Mouse (Mus musculus) heart, postnatal 10 days (tissue): ENCODE measurements at regions not wholly inside any gene's neighbourhood (a gene's known extent, or its start where the extent isn't known, plus 50 kb on each side); places are given as distances from the start of the nearest gene placed in this dataset.

Experiments used
- DNase-seq, 2 experiments: peaks; one replicate each; pipeline ENCODE4 v3.0.0; 2021
- intact Hi-C: fragments of 180-260 bp; cut with DNase I; formaldehyde crosslinking; loops from one replicate; pipeline ENCODE4 v1.15.1; 2025

- DNase-seq = no peak
- intact Hi-C loops = no loop called here
Observed at GRCm38 (mm10) chr9:116335561-116336478, 160.7 kb upstream of the Tgfbr2 start.

GRCm38 (mm10) chr9:116333956-116334463 lies 158.8 kb upstream of the Tgfbr2 start:
- no peak for DNase-seq
- intact Hi-C loops = no loop called here

GRCm38 (mm10) chr9:116332485-116333118 lies 157.4 kb upstream of the Tgfbr2 start:
- DNase-seq = no peak
- intact Hi-C loops = no loop called here

GRCm38 (mm10) chr9:116331406-116331805 lies 156.2 kb upstream of the Tgfbr2 start:
- intact Hi-C loops = no loop called here
- no peak for DNase-seq

- no peak for DNase-seq
- intact Hi-C loops = no loop called here
Observed at GRCm38 (mm10) chr9:116330796-116331195, 155.6 kb upstream of the Tgfbr2 start.

- intact Hi-C loops = loop anchor here (5.0 kb wide), 1 partner anchor 112 kb away; no protein-coding TSS in a partner anchor
- no peak for DNase-seq
Observed at GRCm38 (mm10) chr9:116329147-116329546, 154.0 kb upstream of the Tgfbr2 start.

GRCm38 (mm10) chr9:116328201-116328600 lies 153.0 kb upstream of the Tgfbr2 start:
- peak; percentile 38 to 43 for DNase-seq
- intact Hi-C loops = loop anchor here (5.0 kb wide), 1 partner anchor 111 kb away; no protein-coding TSS in a partner anchor

- intact Hi-C loops = loop anchor here (5.0 kb wide), 1 partner anchor 110 kb away; no protein-coding TSS in a partner anchor
Observed at GRCm38 (mm10) chr9:116327080-116327479, 151.9 kb upstream of the Tgfbr2 start.

GRCm38 (mm10) chr9:116324971-116325370 lies 149.8 kb upstream of the Tgfbr2 start:
- intact Hi-C loops = loop anchor here (5.0 kb wide), 1 partner anchor 108 kb away; no protein-coding TSS in a partner anchor
- no peak for DNase-seq

More at GRCm38 (mm10) chr9:116327080-116327479, 151.9 kb upstream of the Tgfbr2 start:
- DNase-seq = no peak

- intact Hi-C loops = no loop called here
- DNase-seq = peak; percentile 52 to 60
Observed at GRCm38 (mm10) chr9:116323871-116324721, 148.9 kb upstream of the Tgfbr2 start.

GRCm38 (mm10) chr9:116321908-116322307 lies 146.7 kb upstream of the Tgfbr2 start:
- DNase-seq = no peak
- intact Hi-C loops = no loop called here

GRCm38 (mm10) chr9:116319421-116319820 lies 144.3 kb upstream of the Tgfbr2 start:
- DNase-seq = no peak
- intact Hi-C loops = no loop called here

GRCm38 (mm10) chr9:116316582-116317095 lies 141.5 kb upstream of the Tgfbr2 start:
- no peak for DNase-seq
- intact Hi-C loops = no loop called here

- intact Hi-C loops = no loop called here
- no peak for DNase-seq
Observed at GRCm38 (mm10) chr9:116314803-116315202, 139.6 kb upstream of the Tgfbr2 start.

GRCm38 (mm10) chr9:116313932-116314790 lies 139.0 kb upstream of the Tgfbr2 start:
- peak in 1 of 2 experiments; percentile 30 for DNase-seq
- intact Hi-C loops = no loop called here

GRCm38 (mm10) chr9:116311364-116311763 lies 136.2 kb upstream of the Tgfbr2 start:
- no peak for DNase-seq
- intact Hi-C loops = no loop called here

GRCm38 (mm10) chr9:116301602-116302001 lies 126.4 kb upstream of the Tgfbr2 start:
- intact Hi-C loops = no loop called here
- no peak for DNase-seq

GRCm38 (mm10) chr9:116298791-116299190 lies 123.6 kb upstream of the Tgfbr2 start:
- DNase-seq = no peak
- intact Hi-C loops = no loop called here

- no peak for DNase-seq
- intact Hi-C loops = no loop called here
Observed at GRCm38 (mm10) chr9:116296349-116296748, 121.2 kb upstream of the Tgfbr2 start.
